Comparison of ENCODE assay signal across 8 mouse cellular contexts in genomic region chr5:143526698-143527331, GRCm38 (mm10). TPM values are rescaled to one million over a fixed set of nuclear protein-coding genes. Genes with fewer than 3 reads are reported as not detected.
A peak's percentile ranks its signal among the peaks of the same experiment; 100 is the strongest.
DNase-seq lines count a peak whose midpoint lies in the region; ATAC-seq and TF ChIP-seq lines count a peak whose summit lies in the region.

No protein-coding gene starts in this region.

- H3K79me2 ChIP-seq in heart, adult 2 months (replicated peaks; ENCODE audit: control insufficient read depth, insufficient read depth, low read length), result peaks cover 3% of the 10 kb centered on the region

- WGBS in heart, adult 2 months, result under 1% methylated on average over 28 of the region's 28 CpGs
- 3% methylated on average over 28 of the region's 28 CpGs for WGBS in heart, embryonic 15.5 days
- WGBS in limb, embryonic 12.5 days, result 1% methylated on average over 28 of the region's 28 CpGs
- WGBS in midbrain, embryonic 15.5 days, result 10% methylated on average over 28 of the region's 28 CpGs

- no peak for TF ChIP-seq CTCF in heart, adult 2 months (IDR thresholded peaks at IDR 0.05)
- no peak for TF ChIP-seq CTCF in brain, embryonic 14.5 days (IDR thresholded peaks at IDR 0.05; ENCODE audit: borderline replicate concordance, extremely low read depth, insufficient read depth, insufficient read length)

- peak overlapping the region; percentile 98 for H3K9ac ChIP-seq in heart, adult 2 months (ENCODE audit: low read depth, low read length)
- peak overlapping the region; percentile 99 for H3K9ac ChIP-seq in heart, embryonic 15.5 days
- peak overlapping the region; percentile 100 for H3K9ac ChIP-seq in limb, embryonic 12.5 days (replicated peaks)
- H3K9ac ChIP-seq in midbrain, embryonic 15.5 days, result peak overlapping the region; percentile 97

- H3K4me1 ChIP-seq in heart, adult 2 months (ENCODE audit: control insufficient read depth, insufficient read depth, low read length), result peaks cover 10% of the 10 kb centered on the region
- H3K4me1 ChIP-seq in heart, embryonic 15.5 days (replicated peaks), result peaks cover 37% of the 10 kb centered on the region
- peaks cover 24% of the 10 kb centered on the region for H3K4me1 ChIP-seq in limb, embryonic 12.5 days (replicated peaks)
- peaks cover 30% of the 10 kb centered on the region for H3K4me1 ChIP-seq in midbrain, embryonic 15.5 days

- no peaks in the 10 kb centered on the region for H3K27me3 ChIP-seq in heart, adult 2 months (ENCODE audit: control insufficient read depth, insufficient read depth, low read length)
- no peaks in the 10 kb centered on the region for H3K27me3 ChIP-seq in heart, embryonic 15.5 days
- H3K27me3 ChIP-seq in limb, embryonic 12.5 days, result no peaks in the 10 kb centered on the region
- no peaks in the 10 kb centered on the region for H3K27me3 ChIP-seq in midbrain, embryonic 15.5 days (replicated peaks)

- peaks cover 5% of the 10 kb centered on the region for H3K36me3 ChIP-seq in heart, adult 2 months (ENCODE audit: control insufficient read depth, insufficient read depth, low read length)
- H3K36me3 ChIP-seq in heart, embryonic 15.5 days, result no peaks in the 10 kb centered on the region
- H3K36me3 ChIP-seq in limb, embryonic 12.5 days, result peaks cover 9% of the 10 kb centered on the region; the same call in 1 of the 2 replicates
- no peaks in the 10 kb centered on the region for H3K36me3 ChIP-seq in midbrain, embryonic 15.5 days (replicated peaks)

- H3K4me3 ChIP-seq in heart, adult 2 months, result peak overlapping the region; percentile 93
- peak overlapping the region; percentile 91 for H3K4me3 ChIP-seq in heart, embryonic 15.5 days
- peak overlapping the region; percentile 99 for H3K4me3 ChIP-seq in limb, embryonic 12.5 days (replicated peaks)
- H3K4me3 ChIP-seq in midbrain, embryonic 15.5 days, result peak overlapping the region; percentile 93

- intact Hi-C loops in heart, adult 2 months (cut with DNase I), result no loop called here

- peak overlapping the region; percentile 88 for H3K4me2 ChIP-seq in heart, embryonic 15.5 days
- H3K4me2 ChIP-seq in limb, embryonic 12.5 days, result peak overlapping the region; percentile 77
- H3K4me2 ChIP-seq in midbrain, embryonic 15.5 days, result peak overlapping the region; percentile 88

- TF ChIP-seq POLR2A in heart, adult 2 months (IDR thresholded peaks at IDR 0.05; ENCODE audit: insufficient read depth, low read depth, low read length), result no peak
- no peak for TF ChIP-seq POLR2A in brain, embryonic 14.5 days (IDR thresholded peaks at IDR 0.05; ENCODE audit: borderline replicate concordance, extremely low read depth, insufficient read depth, insufficient read length, poor library complexity, severe bottlenecking)

- TF ChIP-seq EP300 in heart, adult 2 months (IDR thresholded peaks at IDR 0.05; ENCODE audit: insufficient read depth, low read depth, low read length), result no peak

- peak overlapping the region; percentile 99 for H3K27ac ChIP-seq in heart, adult 2 months
- H3K27ac ChIP-seq in heart, embryonic 15.5 days, result peak overlapping the region; percentile 99
- H3K27ac ChIP-seq in limb, embryonic 12.5 days, result peak overlapping the region; percentile 99
- peak overlapping the region; percentile 92 for H3K27ac ChIP-seq in midbrain, embryonic 15.5 days

- no peaks in the 10 kb centered on the region for H3K9me3 ChIP-seq in heart, embryonic 15.5 days (replicated peaks)
- H3K9me3 ChIP-seq in limb, embryonic 12.5 days, result no peaks in the 10 kb centered on the region
- no peaks in the 10 kb centered on the region for H3K9me3 ChIP-seq in midbrain, embryonic 15.5 days

- peak in 1 of 2 experiments; percentile 45 for DNase-seq in heart, adult 2 months
- DNase-seq in heart, adult 8-10 months (ENCODE audit: low spot score), result no peak
- peak; percentile 47 for DNase-seq in brain, embryonic 14.5 days (ENCODE audit: low read depth)
- DNase-seq in thymus, postnatal 14 days, result peak; percentile 55
- no peak for DNase-seq in gastrocnemius, postnatal 25 days

- ATAC-seq in heart, embryonic 15.5 days (replicated peaks; ENCODE audit: insufficient number of reproducible peaks, insufficient read depth, low FRiP score, low read depth), result no peak
- ATAC-seq in limb, embryonic 12.5 days (ENCODE audit: insufficient number of reproducible peaks, insufficient read depth, low FRiP score, low TSS enrichment, low read depth), result no peak
- ATAC-seq in midbrain, embryonic 15.5 days (replicated peaks), result no peak

RNA-seq across cellular contexts. Expression of gene Rac1, which starts 1.0 kb away (rescaled TPM):
- total RNA-seq in heart, adult 2 months (2021), result 100 to 1,000 TPM; 219 to 231 TPM
- 204 and 351 TPM in 2 replicates for polyA plus RNA-seq in heart, adult 2 months (2012; rRNA removed)
- 100 to 1,000 TPM; 207 to 235 (median 219) TPM for total RNA-seq in heart, adult 8-10 months (2022)
- 447 and 498 TPM in 2 replicates for polyA plus RNA-seq in brain, embryonic 14.5 days (2012; rRNA removed)
- polyA plus RNA-seq in heart, embryonic 15.5 days (2015; fragmentation: Nextera tagmentation; extraction: Ambion mirVana), result 322 and 367 TPM in 2 replicates
- 400 and 444 TPM in 2 replicates for polyA plus RNA-seq in limb, embryonic 12.5 days (2016; fragmentation: Nextera tagmentation; extraction: Ambion mirVana)
- 389 and 397 TPM in 2 replicates for polyA plus RNA-seq in midbrain, embryonic 15.5 days (2015; fragmentation: Nextera tagmentation; extraction: Ambion mirVana)
- 100 to 1,000 TPM; 180 to 184 TPM for total RNA-seq in gastrocnemius, postnatal 25 days (2021)

Comparison
In these comparisons a context has a peak if more than half of its experiments do, and no peak if none do; other contexts are left out.
1. DNase-seq: peak in brain, embryonic 14.5 days (single experiment) and thymus, postnatal 14 days (single experiment); none in heart, adult 8-10 months (single experiment) and gastrocnemius, postnatal 25 days (single experiment).
2. Peak in every context shown above with its lines, with median percentiles within 50 percentile points of each other: H3K27ac ChIP-seq, H3K4me3 ChIP-seq, H3K9ac ChIP-seq and H3K4me2 ChIP-seq.